Mouse (Mus musculus): Measurements from ENCODE around the gene Lef1.

The Lef1 gene

GRCm38 (mm10) chr3:131247447-131247846 lies 137.2 kb downstream of the Lef1 start:
- no peak for DNase-seq (ENCODE audit: extremely low read depth, low read depth)

DNA sequence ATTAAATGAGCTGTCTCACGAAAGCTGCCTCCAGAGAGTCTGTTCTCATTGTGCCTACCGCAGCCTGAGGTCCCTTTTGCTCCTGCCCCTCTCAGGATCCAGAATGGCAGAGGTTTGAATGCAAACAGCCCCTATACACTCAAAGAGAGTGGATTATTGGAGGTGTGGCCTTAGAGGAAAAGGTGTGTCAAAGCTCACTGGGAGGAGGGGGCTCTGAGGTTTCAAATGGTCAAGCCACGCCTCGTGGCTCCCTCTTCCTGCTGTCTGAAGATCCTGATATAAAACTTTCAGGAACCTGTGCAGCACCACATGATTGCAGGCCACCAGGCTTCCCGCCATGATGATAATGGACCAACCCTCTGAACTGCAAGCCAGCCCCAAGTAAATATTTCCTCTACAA lies 137.6 kb downstream of the Lef1 start:
- DNase-seq (ENCODE audit: extremely low read depth, low read depth), result no peak

DNA sequence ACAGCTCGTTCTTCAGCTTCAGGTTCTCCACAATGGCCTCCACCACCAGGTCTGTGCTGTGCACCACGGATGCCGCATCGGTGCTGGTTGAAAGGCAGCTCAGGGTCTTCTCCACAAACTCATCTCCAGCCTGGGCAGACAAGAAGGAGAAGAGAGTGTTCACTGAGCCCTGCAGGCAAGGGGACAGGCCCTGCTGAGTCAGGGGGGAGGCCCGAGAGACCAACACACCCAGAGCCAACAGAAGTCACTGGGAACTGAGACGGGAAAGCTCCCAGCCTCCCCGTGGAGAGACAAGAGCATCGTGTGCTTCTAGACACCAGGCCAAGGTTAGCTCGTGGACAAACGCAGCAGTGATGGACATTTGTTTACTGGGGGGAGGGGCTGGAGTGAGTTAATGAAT lies 138.2 kb downstream of the Lef1 start:
- no peak for DNase-seq (ENCODE audit: extremely low read depth, low read depth)

GRCm38 (mm10) chr3:131250283-131250682 lies 140.0 kb downstream of the Lef1 start:
- no peak for DNase-seq (ENCODE audit: extremely low read depth, low read depth)

DNA sequence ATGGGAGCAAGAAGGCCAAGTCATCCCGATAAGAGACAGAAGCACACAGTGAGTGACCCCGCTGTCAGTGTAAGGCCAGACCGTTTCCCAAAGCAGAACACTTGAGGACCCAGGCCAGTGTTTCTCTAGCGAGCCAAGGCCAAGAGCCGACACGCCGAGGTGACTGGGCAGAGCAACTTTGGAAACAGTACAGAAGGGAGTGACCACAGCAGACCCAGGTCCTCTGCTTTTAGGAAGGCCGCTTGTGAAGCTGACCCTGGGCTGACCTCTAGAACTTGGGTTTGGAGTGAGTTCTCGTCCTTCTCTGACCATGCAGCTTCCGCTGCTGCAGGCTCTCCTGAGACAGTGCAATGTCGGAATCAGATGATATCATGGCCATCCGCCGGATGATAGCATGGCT lies 140.7 kb downstream of the Lef1 start:
- DNase-seq (ENCODE audit: extremely low read depth, low read depth), result no peak

GRCm38 (mm10) chr3:131251601-131252000 lies 141.3 kb downstream of the Lef1 start:
- no peak for DNase-seq (ENCODE audit: extremely low read depth, low read depth)

DNA sequence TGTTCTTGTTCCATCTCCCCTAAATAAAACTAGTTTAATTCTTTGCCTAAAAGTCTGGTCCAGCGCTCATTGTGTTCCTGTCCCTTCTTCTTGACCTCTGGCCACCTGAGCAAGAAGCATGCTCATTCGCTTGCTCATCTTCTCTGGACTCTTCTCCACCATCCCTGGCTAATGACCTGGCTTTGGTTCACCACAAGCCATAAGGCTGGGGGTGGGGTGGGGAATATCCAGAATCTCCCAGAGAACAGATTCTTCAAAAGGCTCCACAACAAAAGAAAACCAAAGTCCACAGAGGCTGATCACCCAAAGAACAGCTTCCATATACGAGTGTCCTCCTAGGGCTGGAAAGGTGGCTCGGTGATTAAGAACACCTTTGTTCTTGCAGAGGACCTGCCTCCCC lies 144.7 kb downstream of the Lef1 start:
- DNase-seq (ENCODE audit: extremely low read depth, low read depth), result no peak

DNA sequence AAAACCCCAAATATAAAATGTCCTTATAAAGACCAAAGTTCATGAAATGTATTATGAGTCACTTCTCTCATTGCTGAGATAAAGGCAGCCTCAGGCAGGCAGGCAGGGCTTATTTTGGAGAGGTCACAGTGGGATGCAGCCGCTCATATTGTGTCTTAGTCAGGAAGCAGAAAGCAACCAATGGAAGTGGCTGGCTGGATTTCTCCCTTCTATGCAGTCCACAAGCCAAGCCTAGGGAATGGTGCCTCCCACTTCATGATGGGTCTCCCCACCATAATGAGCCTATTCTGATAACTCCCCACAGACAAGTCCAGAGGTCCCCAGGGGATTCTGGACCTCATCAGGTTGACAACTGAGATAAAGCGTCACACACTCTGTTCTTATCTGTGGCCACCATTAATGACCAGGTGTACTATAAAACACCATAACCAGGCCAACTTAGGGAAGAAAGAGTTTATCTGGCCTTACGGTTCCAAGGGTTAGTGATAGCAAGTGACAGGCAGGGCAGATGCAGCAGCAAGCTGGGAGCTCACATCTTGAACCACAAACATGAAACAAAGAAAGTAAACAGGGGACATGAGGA lies 145.2 kb downstream of the Lef1 start:
- DNase-seq (ENCODE audit: extremely low read depth, low read depth), result no peak

DNA sequence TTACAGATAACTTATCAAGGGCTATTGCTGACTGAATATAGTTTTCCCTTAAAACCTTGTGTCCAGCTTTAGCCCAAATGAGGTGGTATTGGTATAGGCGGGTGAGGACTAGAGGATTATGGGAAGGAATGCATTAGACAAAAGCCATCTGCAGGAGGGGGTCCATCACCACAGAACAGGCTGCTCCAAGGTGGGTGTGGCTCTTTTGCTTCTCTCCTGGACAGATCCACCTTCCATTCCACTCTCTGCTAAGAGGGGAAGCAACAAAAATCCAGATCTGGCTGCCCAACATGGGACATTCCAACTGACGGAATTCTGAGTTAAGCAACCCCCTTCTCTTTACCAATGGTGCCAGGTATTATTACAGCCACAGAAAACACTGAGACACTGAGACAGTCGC lies 148.7 kb downstream of the Lef1 start:
- no peak for DNase-seq (ENCODE audit: extremely low read depth, low read depth)

DNA sequence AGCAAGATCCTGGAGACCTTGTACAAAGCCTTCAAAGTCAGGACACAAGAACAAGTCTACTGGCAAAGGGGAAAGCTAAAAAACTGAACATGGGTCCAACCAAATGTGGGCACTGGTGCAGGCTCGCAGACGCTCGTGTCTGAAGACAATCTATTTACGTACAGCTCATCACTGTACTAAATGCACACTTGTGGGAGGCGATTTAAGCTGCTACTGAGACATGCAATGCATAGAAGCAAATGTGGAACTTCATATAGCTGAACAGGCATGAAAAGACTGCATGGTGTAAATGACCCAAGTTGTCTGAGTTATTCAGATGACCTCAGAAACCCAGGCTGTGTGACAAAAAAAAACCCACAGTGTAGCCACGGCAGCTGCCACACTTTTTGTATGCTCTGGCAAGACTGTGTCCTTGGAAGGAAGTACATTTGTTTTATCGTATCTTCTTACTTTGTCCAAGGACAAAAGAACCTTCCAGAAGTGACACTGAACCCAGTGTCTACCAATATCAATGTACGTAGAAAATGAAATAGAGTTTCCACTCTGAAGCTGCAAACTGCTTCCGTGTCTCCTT lies 149.2 kb downstream of the Lef1 start:
- DNase-seq (ENCODE audit: extremely low read depth, low read depth), result no peak

DNA sequence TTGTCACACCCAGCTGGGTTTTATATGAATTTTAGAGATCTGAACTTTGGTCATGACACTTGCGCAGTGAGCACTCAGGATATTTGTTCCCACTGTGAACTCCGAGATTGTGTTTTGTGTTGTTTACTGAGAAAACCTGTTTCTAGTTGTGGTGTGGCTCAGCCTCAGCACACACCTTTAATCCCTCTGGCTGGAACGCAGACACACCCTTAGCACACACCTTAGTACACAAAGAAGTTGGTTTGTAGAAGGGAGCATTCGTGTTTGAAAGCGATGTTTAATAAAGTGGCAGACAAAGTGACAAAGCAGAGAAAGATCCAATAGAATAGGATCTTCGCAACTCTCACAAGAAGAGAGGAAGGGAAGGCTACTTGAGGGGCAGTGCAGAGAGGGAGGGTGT lies 150.1 kb downstream of the Lef1 start:
- no peak for DNase-seq (ENCODE audit: extremely low read depth, low read depth)

DNA sequence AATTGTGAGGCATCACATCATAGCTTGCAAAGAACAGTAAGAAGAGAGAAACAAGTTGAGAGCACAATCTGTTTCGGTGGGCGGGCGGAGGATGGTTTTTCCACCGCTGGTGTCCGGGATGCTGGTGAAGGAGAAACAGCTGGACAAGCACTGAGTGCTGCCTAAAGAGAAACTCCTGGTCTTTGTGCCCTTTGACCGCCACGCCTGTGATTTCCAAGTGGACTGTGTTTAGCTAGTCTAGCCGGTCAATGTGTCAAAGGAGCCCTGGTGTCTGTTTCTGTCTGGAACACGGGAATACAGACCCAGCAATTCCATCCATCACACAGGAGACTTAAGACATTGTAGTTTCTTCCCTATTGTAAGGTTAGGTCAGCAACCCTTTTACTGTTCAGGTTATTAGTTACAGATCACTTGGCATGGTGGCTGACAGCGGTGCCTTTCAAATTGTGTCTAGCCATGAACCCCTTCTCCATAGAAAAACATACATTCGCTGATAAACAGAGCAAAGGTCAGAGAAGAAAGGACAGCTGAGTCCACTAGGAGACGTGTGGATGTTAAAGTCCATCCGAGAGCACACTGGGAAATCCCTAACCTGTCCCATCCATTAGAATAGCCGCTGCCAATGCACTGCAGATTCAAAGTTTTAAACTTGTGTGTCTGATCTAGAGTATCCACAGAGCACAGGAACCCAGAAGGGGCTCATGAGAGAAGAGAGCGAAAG lies 153.7 kb downstream of the Lef1 start:
- no peak for DNase-seq (ENCODE audit: extremely low read depth, low read depth)

GRCm38 (mm10) chr3:131265516-131265915 lies 155.2 kb downstream of the Lef1 start:
- DNase-seq (ENCODE audit: extremely low read depth, low read depth), result no peak

GRCm38 (mm10) chr3:131266366-131267050 lies 156.2 kb downstream of the Lef1 start:
- DNase-seq (ENCODE audit: extremely low read depth, low read depth), result no peak

DNA sequence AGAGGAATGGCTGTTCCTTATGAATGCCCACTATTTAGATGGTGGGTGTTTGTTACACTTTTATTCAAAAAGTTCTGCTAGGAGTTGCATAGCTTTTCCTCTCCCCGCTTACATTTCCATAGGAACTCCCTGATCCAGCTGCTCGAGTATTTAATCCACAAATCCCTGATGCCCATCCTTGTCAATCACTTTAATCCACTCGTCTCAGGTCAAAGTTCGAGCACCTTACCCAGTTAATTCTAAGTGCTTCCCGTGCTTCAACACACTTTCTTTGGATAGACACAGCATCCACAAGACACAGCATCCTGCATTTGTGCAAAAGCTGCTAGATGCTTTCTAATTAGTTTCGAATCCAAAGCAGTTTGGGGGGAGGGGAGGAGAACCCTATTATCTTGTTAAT lies 160.1 kb downstream of the Lef1 start:
- DNase-seq (ENCODE audit: extremely low read depth, low read depth), result no peak

DNA sequence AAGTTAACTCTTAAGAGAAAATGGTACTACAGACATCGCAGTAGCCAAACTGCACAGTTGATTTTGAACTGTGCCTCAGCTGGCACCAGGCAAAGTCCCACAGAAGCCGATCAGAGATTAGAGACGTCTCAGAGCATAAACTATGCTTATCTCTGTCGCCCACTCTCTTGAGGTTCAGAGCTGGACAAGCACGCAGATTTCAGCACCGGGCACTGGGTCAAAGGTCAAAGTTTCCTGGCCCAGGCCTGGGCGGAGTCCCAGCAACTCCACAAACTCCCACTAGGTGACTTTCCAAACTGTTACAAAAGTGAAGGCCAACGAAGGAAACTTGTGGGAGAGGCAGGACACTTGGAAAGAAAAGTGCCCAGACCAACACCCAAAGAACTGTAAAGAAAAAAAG lies 160.9 kb downstream of the Lef1 start:
- DNase-seq (ENCODE audit: extremely low read depth, low read depth), result peak; percentile 59

DNA sequence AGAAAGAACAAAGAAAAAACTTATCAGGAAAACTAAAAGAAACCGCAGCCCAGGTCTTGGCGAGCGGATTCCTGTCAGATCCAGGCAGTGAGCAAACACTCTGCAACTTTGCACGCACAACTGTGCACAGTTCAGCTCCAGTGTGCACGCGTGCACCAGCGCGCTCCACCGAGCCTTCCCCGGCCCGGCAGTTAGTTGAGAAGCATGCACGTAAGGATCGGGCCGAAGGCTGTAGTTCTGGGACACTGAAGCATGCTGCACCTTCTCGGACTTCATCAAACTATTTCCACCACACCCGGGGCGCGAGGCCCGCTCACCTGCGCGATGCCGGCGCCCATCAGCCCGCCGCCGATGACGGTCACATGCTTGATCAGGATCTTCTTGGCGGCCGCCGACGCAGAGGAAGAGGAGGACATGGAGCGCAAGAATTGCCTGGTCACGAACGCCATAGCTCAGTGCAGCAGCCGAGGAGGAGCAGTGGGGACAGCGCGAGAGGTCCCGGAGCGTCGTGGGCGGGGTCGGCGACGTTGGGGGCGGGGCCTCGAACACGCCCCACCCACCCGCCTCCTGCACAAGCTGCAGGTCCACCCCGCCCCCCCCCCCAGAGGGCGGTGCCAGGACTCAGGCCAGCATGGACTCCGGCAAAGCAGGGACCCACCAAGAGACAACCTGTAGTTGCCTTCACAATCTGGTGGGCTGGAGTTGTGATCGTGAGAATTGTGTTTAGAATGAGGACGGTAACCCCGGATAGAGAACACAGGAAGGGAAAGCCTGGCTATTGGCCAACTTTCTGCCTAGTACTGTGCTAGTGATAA lies 161.5 kb downstream of the Lef1 start, which contains the start of gene Hadh:
Gene Hadh, minus strand, starts transcription at position 543 of the 815 bp plus-strand sequence.
- DNase-seq (ENCODE audit: extremely low read depth, low read depth), result peak; percentile 81

GRCm38 (mm10) chr3:131272374-131273100 lies 162.3 kb downstream of the Lef1 start:
- no peak for DNase-seq (ENCODE audit: extremely low read depth, low read depth)

Measured in MEL-GATA-1-ER (cell line).